Mouse (Mus musculus): ENCODE results near the gene Ppp1r9a.

DNA sequence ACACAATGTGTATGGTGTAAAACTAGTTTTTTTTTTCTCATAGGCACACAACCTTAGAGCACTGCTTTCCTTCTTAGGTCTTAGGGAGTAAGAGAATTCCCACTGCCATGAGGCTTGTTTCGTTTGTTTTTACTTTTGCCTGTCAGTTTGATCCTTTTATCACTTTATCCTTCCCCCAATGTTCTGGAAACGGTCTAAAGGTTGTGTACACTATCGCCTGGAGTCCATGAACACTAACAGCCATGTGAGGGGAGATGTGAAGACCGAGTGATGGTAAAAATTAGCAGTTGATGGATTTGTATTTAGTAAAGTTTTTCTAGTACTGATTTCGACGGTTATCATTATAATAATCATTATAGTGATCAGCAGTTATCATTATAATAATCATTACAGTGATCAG lies 232.3 kb downstream of the Ppp1r9a start:
- TF ChIP-seq CTCF (IDR thresholded peaks at IDR 0.05) (no peak), POLR2A (IDR thresholded peaks at IDR 0.05; ENCODE audit: insufficient read depth, low read depth, low read length) (no peak), EP300 (IDR thresholded peaks at IDR 0.05; ENCODE audit: insufficient read depth, low read depth, low read length) (no peak)
